Mouse (Mus musculus) layer of hippocampus, adult 2 months (tissue): Measurements from ENCODE around the gene Cpsf6. TPM values are rescaled to one million over a fixed set of nuclear protein-coding genes. Genes with fewer than 3 reads are reported as not detected.
A peak's percentile ranks its signal among the peaks of the same experiment; 100 is the strongest.

Experiments
- DNase-seq, 2 experiments: peaks; one replicate each; pipeline ENCODE4 v3.0.0; 2022; ENCODE audit warnings: low spot score in 2 of 2
- H3K27ac ChIP-seq: fragments of 200-600 bp; 2 replicates; pipeline ENCODE4 v1.8.1; 2022
- H3K4me3 ChIP-seq: fragments of 200-600 bp; 2 replicates; pipeline ENCODE4 v1.8.1; 2022; ENCODE audit warnings: mild to moderate bottlenecking
- CTCF ChIP-seq: fragments of 200-600 bp; conservative IDR thresholded peaks from 2 replicates; pipeline ENCODE4 v1.8.1; 2022; ENCODE audit warnings: antibody characterized with exemption, mild to moderate bottlenecking, moderate library complexity
- total RNA-seq, 2 experiments: library from RNA; stranded (reverse); gene quantifications; 2 replicates each; pipeline ENCODE4 v1.2.3; 2021

Cpsf6 gene
- total RNA-seq, 2 experiments from 2014 or later = 111 to 116 TPM

DNA sequence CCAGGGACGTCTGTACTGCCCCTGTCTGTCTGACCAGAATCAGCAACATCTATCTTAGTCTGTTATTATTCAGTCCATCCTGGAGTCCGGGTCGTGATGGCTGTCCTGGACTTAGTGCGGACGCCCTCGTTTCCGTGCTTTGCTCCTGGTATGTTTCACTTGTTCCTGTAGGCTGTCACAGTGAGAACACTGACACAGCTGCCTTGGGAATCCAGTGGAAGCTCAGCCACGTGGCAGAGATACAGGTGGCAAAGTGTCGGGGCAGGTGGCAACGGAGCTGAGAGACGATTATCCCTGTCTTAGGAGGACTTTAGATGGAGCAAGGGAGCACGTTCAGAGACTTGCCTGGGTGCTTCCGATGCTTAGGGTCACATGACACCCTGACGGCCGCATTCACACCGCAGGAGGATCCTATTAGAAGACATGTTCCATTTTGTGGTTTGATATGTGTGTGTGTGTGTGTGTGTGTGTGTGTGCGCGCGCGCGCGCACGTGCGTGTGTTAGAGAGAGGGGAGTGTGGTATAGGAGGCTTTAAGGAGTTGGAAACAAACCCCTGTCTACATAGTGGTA, 38.9 kb upstream of the Cpsf6 start:
- peak in 1 of 2 experiments; percentile 3 for DNase-seq
- TF ChIP-seq CTCF = no peak
- Histone ChIP-seq H3K27ac (peak overlapping the region; percentile 86), H3K4me3 (peak overlapping the region; percentile 44)

DNA sequence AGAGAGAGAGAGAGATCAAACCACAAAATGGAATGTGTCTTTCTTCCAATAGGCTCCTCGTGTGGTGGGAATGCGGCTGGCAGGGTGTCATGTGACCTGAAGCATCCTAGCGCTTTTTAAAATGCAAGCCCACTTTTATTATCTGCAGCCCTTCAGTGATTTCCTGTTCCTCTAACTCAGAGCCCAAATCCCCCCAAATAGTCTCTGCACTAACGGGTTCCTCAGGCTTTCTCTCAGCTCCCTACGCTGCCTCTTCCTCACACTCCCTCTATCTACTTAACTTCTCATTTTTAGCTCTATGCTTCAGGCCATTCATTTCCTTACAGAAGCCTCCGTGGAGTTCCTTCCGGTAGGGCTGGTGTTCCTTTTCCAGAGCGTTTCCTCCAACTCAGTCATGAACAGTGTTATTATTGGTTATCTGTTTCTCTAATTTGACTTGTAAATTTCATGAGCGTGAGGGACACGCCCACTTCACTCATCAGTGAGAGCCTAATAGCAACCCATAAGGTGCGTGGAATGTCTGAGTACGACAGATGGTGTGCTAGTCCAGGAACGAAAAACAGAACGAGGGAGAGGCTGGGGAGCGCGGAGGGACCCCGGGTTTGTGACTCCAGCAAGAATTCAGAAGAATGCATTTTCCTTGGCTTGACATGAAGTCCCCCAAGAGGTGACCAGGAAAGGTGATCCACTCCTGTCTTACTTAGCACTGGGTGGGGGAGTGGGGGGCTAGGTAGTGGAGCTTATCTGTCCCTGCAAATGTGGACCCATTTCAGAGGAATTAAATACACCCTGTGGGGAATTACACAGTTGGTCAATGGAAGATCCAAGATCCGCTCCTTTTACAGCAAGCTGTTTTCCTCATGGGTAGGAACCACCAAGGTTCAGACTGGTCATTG, 38.2 kb upstream of the Cpsf6 start:
- peak; percentile 63 to 83 for DNase-seq
- TF ChIP-seq CTCF = no peak
- Histone ChIP-seq H3K27ac (peak overlapping the region; percentile 86), H3K4me3 (peak overlapping the region; percentile 44)

DNA sequence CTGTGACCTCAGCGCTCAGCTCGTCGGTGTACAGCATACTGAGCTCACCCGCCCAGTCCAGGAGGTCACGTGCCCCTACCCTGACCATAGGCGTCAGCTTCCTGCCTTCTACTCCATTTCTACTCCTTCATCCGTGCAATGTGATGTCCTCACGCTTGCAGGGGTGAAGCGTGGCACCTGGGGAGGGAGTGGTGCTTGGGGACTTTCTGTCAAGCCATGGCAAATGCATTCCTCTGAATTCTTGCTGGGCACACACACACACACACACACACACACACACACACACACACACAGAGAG, 37.6 kb upstream of the Cpsf6 start:
- DNase-seq = no peak
- Histone ChIP-seq H3K4me3 (no peak overlapping the region), H3K27ac (peak overlapping the region; percentile 28; the same call in 1 of the 2 replicates)
- TF ChIP-seq CTCF = no peak

DNA sequence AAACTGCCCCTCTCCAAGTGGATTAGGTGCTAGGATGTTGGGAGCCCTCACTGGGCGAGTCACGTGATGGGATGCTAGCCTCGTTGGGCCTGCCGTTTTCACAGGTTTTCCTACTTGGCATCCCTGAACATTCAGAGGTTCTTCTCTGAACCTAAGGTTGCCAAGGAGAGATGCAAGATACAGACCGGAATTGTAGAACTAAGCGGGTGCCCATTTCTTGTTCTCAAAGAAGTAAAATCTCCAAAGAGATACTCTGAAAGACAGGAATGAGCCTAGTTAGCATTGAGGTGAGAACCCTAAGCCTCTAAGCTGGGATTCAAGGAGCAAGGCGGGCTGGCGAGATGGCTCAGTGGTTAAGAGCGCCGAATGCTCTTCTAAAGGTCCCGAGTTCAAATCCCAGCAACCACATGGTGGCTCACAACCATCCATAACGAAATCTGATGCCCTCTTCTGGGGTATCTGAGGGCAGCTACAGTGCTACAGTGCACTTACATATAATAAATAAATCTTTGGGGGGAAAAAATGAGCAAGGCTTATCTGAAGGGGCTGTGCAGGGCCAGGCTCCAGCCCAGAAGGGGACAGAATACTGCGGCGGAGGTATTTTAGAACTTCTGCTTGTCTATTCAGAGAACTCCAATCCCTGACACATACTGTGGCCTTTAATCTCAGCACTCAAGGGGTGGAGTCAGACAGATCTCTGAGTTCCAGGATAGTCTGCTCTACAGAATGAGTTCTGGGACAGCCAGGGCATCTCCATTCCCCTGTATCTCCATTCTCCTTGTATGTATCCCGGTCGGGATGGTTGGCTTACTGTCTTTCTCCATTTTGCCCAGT, 37.0 kb upstream of the Cpsf6 start:
- no peak for TF ChIP-seq CTCF
- Histone ChIP-seq H3K4me3 (no peak overlapping the region), H3K27ac (peak overlapping the region; percentile 28; the same call in 1 of the 2 replicates)
- no peak for DNase-seq

DNA sequence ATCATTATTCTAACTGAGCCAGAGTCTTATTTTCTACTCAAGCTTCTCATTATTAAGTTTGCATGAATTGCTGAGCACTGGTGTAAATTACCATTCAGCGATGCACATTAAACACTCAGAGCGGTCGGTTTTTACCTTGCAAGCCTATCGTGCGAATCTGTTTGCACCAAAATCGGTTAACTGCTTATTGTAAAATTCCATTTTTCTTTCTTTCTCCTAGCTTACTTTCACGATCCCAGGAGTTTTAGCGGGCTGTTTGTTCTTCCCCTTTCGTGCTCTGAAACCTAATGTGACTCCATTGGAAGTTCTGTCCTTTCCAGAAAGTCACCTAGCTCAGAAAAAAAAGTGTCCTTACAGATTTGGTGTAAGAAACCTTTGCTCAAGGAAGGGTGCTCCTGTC, 36.3 kb upstream of the Cpsf6 start:
- no peak for DNase-seq
- no peak for TF ChIP-seq CTCF
- Histone ChIP-seq H3K27ac (no peak overlapping the region), H3K4me3 (no peak overlapping the region)

DNA sequence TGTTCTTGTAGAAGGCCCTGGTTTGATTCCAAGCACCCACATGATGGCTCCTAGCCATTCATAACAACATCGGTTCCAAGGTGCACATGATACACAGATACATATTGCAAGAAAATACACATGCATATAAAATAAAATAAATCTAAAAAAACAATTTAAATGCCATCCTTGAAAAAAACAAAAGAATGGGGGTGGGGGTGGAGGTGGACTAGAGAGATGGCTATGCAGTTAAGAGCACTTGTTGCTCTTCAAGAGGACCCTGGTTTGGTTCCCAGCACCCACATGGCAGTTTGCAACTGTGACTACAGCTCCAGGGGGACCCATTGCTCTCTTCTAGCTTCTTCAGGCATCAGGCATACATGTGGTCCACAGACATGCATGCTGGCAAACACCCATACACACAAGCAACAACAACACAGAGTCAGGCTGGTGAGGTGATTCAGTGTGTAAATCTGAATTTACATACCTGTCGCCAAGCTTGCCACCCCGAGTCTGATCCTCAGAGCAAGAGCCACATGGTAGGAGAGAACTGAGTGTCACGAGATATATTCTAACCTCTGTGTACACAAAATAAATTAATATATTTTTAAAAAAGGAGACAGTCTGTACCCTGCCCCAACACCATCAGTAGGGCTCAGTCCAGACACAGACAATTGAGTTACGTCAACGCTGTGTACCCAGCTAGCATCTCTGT, 35.7 kb upstream of the Cpsf6 start:
- DNase-seq = no peak
- no peak for TF ChIP-seq CTCF
- H3K27ac ChIP-seq = no peak overlapping the region
- no peak overlapping the region for H3K4me3 ChIP-seq

DNA sequence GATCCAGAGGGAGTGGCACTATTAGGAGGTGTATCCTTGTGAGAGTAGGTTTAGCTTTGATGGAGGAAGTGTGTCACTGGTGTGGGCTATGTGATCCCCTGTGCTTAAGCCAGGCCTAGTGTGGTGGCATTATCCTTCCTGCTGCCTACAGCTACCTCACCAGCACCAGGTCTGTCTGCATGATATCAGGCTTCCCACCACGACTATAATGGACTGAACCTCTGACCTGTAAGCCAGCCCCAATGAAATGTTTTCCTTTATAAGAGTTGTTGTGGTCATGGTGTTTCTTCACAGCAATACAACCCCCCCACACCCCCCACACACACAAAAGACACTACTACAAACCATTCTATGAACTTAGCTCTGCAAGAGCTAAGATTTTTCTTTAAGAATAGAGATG, 34.9 kb upstream of the Cpsf6 start:
- TF ChIP-seq CTCF = no peak

DNA sequence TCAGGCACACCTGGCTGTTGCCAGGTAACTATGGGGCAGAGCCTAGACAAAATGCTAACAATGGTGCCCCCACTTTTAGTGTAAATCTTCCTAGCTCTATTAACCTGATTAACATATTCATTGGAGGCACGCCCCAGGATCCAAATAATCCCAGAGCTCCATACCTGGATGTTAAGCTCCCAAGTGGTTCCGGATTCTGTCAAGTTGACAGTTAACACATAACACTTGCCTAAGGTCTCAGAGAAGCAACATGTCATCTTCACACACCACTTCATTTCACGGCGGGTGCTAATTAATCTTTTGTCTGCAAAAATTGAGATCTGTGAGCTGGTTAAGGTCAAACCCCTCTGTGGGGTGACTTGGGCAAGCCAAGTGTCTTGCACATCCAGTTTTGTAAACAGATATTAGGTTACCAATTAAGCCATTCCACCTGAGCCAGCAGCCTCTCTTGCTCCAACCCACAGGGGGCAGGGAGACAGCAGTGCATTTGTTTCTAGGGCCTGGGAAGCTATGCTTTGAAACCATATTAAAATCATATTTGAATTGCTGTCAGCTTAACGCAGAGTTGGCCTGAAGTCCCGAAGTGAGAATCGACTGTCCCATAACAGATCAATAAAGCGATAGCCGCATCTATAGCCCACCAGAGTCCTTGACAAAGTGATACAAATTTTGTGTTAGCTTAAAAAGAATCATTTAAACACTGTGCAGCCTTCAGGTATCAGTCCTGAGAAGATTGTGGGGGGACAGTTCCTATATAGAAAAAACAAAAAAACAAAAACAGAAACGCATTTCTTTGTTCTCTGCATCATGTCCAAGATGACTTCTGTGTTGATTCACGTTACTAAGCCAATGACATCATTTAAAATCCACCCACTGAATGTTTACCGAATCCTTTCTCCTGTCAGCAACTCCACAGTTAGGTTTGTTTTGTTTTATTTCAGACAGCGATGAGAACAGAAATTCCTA, 34.0 kb upstream of the Cpsf6 start:
- no peak overlapping the region for H3K27ac ChIP-seq
- DNase-seq = no peak
- no peak overlapping the region for H3K4me3 ChIP-seq
- no peak for TF ChIP-seq CTCF

More for the DNA sequence above, 34.9 kb upstream of the Cpsf6 start:
- Histone ChIP-seq H3K4me3 (no peak overlapping the region), H3K27ac (no peak overlapping the region)
- DNase-seq = no peak

DNA sequence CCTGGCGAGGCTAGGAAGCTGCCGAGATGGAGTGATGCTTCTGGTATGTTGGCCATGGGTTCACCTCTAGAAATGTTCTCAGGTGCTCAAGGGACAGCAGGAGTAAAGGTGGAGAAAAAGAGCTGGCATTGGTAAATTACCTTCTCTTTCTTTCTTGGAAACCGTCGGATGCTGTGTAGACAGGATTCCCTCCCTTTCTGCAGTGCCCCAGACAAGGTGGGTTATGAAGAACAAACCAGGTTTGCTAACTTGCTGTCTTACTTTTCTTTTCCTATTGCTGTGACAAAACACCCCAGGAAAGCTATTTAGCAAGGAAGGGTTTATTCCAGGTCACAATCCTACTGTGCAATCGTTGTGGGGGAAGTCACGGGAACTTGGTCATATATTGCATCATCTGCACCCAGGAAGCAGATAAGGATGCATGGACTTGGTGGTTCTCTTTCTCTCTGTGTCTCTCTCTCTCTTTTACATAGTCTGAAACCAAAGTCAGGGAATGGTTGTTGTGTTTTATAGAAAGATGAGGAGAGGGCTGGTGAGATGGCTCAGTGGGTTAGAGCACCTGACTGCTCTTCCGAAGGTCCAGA, 32.8 kb upstream of the Cpsf6 start:
- Histone ChIP-seq H3K27ac (no peak overlapping the region), H3K4me3 (no peak overlapping the region)
- TF ChIP-seq CTCF = no peak
- DNase-seq = no peak

DNA sequence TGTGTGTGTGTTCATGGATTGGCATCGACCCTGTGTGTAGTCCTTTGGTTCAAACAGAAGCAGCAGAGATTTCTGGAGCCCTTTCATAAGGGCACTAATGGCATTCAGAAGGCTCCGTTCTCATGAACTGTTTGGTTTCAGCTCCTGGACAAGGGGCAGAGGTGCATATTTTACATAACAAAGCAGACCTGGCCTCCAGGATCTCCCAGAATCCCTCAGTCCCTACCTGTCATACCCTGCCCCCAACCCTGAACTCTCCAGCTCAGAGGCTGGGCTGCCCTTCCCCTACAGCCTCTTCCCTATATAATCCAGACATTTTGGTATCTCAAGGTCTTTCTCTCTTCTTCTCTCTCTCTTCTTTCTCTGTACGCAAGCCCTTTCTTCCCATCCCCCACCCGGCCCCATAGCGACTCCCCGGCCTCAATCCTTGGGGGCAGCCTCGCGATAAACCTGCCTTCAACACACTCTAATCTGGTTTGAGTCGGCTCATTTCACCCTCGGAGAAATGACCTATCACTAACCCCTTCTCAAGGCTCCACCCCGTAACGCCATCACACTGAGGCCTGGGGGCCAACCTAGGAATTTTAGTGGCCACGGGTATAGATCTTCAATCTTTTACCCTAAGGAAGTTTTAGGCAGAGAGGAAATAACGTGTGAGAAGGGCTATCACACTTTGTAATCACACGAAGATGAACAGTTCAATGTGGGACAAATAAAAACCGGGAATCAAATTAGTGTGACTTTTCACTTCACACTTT, 32.1 kb upstream of the Cpsf6 start:
- Histone ChIP-seq H3K27ac (no peak overlapping the region), H3K4me3 (no peak overlapping the region)
- TF ChIP-seq CTCF = no peak
- no peak for DNase-seq

DNA sequence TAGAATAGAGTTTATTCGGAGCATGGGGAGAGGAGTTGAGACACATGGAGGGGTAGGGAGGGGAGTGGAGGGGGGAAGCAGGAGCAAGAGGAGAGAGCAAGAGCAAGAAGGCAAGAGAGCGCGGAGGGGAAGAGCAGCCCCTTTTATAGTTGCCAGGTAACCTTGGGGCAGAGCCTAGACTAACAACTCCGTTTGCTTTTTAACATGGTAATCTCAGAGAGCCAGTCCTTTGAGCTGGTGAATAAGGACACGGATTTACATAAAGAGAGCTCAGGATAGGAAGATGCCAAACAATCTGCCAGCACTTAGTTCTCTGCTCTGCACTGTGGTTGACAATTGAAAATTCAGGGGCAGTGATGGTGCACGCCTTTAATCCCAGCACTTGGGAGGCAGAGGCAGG, 31.3 kb upstream of the Cpsf6 start:
- Histone ChIP-seq H3K4me3 (no peak overlapping the region), H3K27ac (no peak overlapping the region)
- DNase-seq = no peak
- TF ChIP-seq CTCF = no peak
